Mouse (Mus musculus) G1E (cell line): ENCODE measurements around the gene Galnt6. TPM values are rescaled to one million over a fixed set of nuclear protein-coding genes. Genes with fewer than 3 reads are reported as not detected.

Source experiments
- ATAC-seq: 2 replicates; pipeline ENCODE4 v1.8.0; 2016; ENCODE audit warnings: mild to moderate bottlenecking; ENCODE audit not compliant: insufficient number of reproducible peaks, poor library complexity, low FRiP score, severe bottlenecking; ENCODE audit errors: extremely low read depth
- DNase-seq: peaks from one replicate; pipeline ENCODE4 v3.0.0; 2012; ENCODE audit warnings: low spot score
- H3K27me3 ChIP-seq: 2 replicates; pipeline ENCODE4 v1.6.1; 2012; ENCODE audit warnings: mild to moderate bottlenecking, low read length, inconsistent platforms; ENCODE audit not compliant: insufficient read depth
- H3K36me3 ChIP-seq: replicated peaks from 2 replicates; pipeline ENCODE3; 2012; ENCODE audit warnings: mild to moderate bottlenecking, inconsistent platforms
- H3K4me1 ChIP-seq: 2 replicates; pipeline ENCODE4 v1.6.1; 2012; ENCODE audit warnings: low read depth, low read length, inconsistent platforms, mixed read lengths; ENCODE audit not compliant: insufficient read depth
- H3K4me3 ChIP-seq: 2 replicates; pipeline ENCODE4 v1.5.1; 2012; ENCODE audit warnings: low read depth, mild to moderate bottlenecking, inconsistent platforms, low read length, moderate library complexity, mixed read lengths
- H3K9me3 ChIP-seq: replicated peaks from 2 replicates; pipeline ENCODE4 v1.6.1; 2012; ENCODE audit warnings: inconsistent platforms
- CTCF ChIP-seq: IDR thresholded peaks from 2 replicates; pipeline ENCODE4 v1.5.1; 2012; ENCODE audit warnings: low read depth, low read length, inconsistent platforms, mixed read lengths
- GATA1 ChIP-seq: IDR thresholded peaks from 2 replicates; pipeline ENCODE4 v1.6.1; 2012; ENCODE audit warnings: borderline replicate concordance, low read length, inconsistent platforms, mixed read lengths
- GATA2 ChIP-seq: IDR thresholded peaks from 2 replicates; pipeline ENCODE4 v1.6.1; 2012; ENCODE audit warnings: low read depth, low read length, inconsistent platforms, borderline replicate concordance
- POLR2AphosphoS5 ChIP-seq: IDR thresholded peaks from 2 replicates; pipeline ENCODE4 v1.6.1; 2012; ENCODE audit warnings: low read depth, low read length, inconsistent platforms; ENCODE audit not compliant: insufficient replicate concordance
- TAL1 ChIP-seq: conservative IDR thresholded peaks from 2 replicates; pipeline ENCODE4 v1.6.1; 2012; ENCODE audit warnings: low read depth, low read length, inconsistent platforms, mixed read lengths
- polyA plus RNA-seq: library from polyadenylated mRNA; stranded (reverse); fragments of >175 nt; gene quantifications from 2 replicates; pipeline ENCODE4 v1.2.3, GENCODE M21; 2012
- total RNA-seq, 2 experiments: library from RNA; stranded (forward) in 1 of 2; stranded (reverse) in 1 of 2; fragments of 200-1000 nt in 1 of 2; fragments of >200 nt in 1 of 2; fragmentation: Nextera tagmentation in 1 of 2; gene quantifications; 2 replicates each; pipeline ENCODE4 v1.2.3; 2014 to 2017

The Galnt6 gene
- total and polyA plus RNA-seq, 3 experiments = 0.02 to 0.05 TPM; not detected in 1

DNA sequence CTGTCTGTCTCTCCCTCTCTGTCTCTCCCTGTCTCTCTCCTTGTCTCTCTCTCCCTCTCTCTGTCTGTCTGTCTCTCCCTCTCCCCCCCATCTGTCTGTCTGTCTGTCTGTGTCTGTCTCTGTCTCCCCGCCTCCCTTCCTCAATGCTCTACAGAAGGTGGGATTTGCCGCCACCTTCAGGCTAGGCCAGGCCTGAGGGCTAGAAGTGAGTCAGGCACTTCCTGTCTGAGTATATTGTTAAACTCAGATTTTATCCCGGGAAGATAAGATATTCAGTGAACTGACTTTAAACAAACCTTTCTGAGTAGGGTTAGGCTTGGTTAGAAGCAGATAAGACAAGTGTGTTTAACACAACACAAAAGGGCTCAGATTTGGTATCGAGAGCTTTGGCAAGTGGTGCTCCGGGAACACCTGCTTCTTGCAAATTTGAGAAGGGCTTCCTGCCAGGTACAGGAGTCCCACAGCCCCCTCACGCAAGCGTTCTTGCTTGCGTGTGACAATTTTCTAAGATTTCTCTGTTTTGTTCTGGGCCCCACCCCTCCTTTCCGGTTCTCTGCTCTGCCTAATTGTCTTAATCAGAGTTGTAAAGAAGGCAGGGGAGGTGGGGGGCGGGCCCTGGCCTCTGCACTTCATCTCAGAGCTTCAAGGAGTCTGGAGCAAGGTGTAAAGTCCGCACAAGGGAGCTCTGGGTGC is 25.8 kb upstream of the Galnt6 start:
- Histone ChIP-seq H3K4me3 (no peak overlapping the region), H3K27me3 (no peaks in the 10 kb centered on the region), H3K4me1 (no peaks in the 10 kb centered on the region), H3K36me3 (no peaks in the 10 kb centered on the region), H3K9me3 (peaks cover 17% of the 10 kb centered on the region)
- TF ChIP-seq GATA1 = no peak
- no peak for TF ChIP-seq GATA2
- TF ChIP-seq CTCF = no peak
- TF ChIP-seq POLR2AphosphoS5 = no peak
- no peak for TF ChIP-seq TAL1
- ATAC-seq = no peak
- DNase-seq = no peak

DNA sequence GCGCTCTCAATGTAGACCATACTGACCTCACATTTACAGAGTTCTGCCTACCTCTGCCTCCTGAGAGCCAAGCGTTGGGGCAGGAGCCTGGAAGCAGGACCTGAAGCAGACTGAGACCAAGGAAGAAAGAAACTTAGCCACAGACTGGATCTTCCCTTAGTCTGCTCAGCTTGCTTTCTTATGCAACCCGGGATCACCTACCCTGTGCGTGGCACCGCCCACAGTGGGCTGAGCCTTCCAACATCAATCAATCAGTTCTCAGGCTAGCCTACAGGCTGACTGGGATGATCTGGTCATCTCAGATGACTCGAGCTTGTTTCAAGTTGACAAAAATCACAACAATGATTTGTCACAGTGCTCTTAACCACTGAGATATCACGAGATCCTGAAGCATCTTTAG is 24.9 kb upstream of the Galnt6 start:
- H3K4me1 ChIP-seq = no peaks in the 10 kb centered on the region
- H3K4me3 ChIP-seq = no peak overlapping the region
- H3K36me3 ChIP-seq = no peaks in the 10 kb centered on the region
- TF ChIP-seq GATA2 (no peak), GATA1 (no peak), POLR2AphosphoS5 (no peak), TAL1 (no peak)
- H3K27me3 ChIP-seq = no peaks in the 10 kb centered on the region
- no peak for ATAC-seq
- peaks cover 17% of the 10 kb centered on the region for H3K9me3 ChIP-seq
- no peak for DNase-seq

DNA sequence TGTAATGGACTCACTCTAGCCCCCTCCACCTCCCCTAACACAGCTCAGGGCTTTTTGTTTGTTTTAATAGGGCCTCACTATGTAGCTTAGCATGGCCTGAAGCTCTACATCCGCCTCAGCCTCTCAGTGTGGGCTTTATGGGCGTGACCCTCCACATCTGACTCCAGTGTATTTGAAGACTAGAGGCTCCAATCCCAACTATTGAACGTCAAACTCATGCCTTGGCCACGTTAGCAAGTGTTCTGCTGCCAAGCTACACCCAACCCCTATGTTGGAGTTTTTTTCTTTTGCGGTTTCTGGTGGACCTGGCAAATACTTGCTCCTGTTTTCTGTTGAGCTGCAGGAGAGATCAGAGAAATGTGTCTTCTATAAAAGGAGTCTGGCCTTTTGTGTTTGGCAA is 23.9 kb upstream of the Galnt6 start:
- Histone ChIP-seq H3K4me1 (no peaks in the 10 kb centered on the region), H3K27me3 (no peaks in the 10 kb centered on the region), H3K9me3 (peaks cover 17% of the 10 kb centered on the region), H3K4me3 (no peak overlapping the region), H3K36me3 (no peaks in the 10 kb centered on the region)
- no peak for TF ChIP-seq GATA1
- no peak for TF ChIP-seq GATA2
- TF ChIP-seq POLR2AphosphoS5 = no peak
- no peak for TF ChIP-seq TAL1
- no peak for TF ChIP-seq CTCF
- DNase-seq (no peak), ATAC-seq (no peak; the same call in 1 of the 2 replicates)

DNA sequence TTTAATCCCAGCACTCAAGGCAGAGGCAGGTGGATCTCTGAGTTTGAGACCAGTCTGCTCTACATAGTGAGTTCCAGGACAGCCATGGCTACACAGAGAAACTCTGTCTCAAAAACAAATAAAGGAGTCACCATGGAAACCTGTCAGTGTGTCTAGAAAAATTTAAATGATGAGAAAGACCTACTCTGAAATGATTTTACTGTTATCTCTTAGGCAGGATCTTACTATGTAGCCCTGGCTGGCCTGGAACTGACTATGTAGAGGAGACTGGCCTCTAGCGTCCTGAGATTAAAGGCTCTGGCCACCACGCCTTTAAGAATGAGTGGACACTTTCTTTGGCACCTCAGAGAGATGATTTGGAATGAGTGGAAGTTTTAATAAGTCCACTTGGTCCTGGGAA is 23.3 kb upstream of the Galnt6 start:
- DNase-seq (no peak), ATAC-seq (no peak)
- Histone ChIP-seq H3K4me3 (no peak overlapping the region), H3K4me1 (no peaks in the 10 kb centered on the region), H3K9me3 (peaks cover 13% of the 10 kb centered on the region), H3K27me3 (no peaks in the 10 kb centered on the region), H3K36me3 (no peaks in the 10 kb centered on the region)
- no peak for TF ChIP-seq POLR2AphosphoS5
- TF ChIP-seq CTCF = no peak
- TF ChIP-seq GATA2 = no peak
- no peak for TF ChIP-seq GATA1
- TF ChIP-seq TAL1 = no peak

DNA sequence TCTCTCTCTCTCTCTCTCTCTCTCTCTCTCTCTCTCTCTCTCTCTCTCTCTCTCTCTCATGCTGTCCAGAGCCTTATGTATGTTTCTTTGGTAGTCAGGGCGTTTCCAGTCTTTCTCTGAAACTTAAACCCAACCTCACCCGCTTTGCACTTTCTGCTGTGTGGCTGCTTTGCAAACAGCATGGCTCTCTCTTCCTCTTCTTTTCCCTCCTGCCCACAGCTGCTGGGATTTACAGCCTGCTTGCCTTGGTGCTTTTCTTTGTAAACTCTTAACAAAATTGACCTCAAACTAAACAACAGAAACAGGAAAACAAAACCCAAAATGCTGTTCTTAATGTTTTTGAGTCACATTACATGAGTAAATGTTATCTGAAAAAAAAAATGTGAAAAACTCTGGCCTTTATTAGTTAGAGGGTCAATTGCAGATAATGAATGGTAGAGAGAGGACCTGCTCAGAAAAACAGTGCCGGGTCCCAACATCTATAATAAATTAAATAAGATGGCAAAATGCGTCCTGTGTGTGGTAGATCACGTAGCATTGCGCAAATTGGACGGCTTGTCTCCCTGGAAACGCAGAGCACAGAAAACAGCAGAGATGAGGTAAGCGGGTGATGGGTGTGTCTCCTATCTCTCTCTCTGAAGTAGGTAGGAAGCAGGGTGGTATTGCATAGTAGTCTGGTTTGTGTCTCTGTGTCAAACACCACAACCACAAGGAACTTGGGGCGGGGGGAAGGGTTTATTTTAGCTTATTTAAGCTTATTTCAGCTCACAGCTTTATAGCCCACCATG is 20.8 kb upstream of the Galnt6 start:
- 0 out of 2 replicates have a peak, but pooled peaks cover 2% of the 10 kb centered on the region for H3K9me3 ChIP-seq
- DNase-seq (no peak), ATAC-seq (no peak)
- no peaks in the 10 kb centered on the region for H3K36me3 ChIP-seq
- H3K4me1 ChIP-seq = no peaks in the 10 kb centered on the region
- H3K4me3 ChIP-seq = no peak overlapping the region
- no peak for TF ChIP-seq TAL1
- TF ChIP-seq GATA2 = no peak
- no peak for TF ChIP-seq CTCF
- no peak for TF ChIP-seq GATA1
- no peak for TF ChIP-seq POLR2AphosphoS5
- H3K27me3 ChIP-seq = no peaks in the 10 kb centered on the region

DNA sequence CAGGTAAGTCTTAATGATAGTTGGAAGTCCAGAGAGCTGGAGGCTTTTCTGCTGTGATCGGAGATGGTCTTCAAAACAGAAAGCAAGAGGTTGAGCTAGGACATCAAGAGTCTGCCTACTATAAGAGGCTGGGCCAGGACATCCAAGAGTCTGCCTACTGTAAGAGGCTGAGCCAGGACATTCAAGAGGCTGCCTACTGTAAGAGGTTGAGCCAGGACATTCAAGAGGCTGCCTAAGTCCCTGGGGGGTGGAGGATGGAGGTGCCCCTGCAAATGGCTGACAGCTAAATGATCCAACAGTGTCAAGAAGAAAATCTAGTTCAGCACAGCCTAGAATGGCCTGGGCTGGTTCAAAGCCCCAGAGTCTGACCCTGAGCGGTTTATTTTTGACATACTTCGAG is 19.4 kb upstream of the Galnt6 start:
- H3K9me3 ChIP-seq = 0 out of 2 replicates have a peak, but pooled peaks cover 4% of the 10 kb centered on the region
- no peaks in the 10 kb centered on the region for H3K4me1 ChIP-seq
- H3K36me3 ChIP-seq = no peaks in the 10 kb centered on the region
- ATAC-seq = no peak
- TF ChIP-seq CTCF = no peak
- no peak for TF ChIP-seq TAL1
- TF ChIP-seq GATA1 = no peak
- no peak for TF ChIP-seq POLR2AphosphoS5
- TF ChIP-seq GATA2 = no peak
- DNase-seq = no peak
- no peak overlapping the region for H3K4me3 ChIP-seq
- no peaks in the 10 kb centered on the region for H3K27me3 ChIP-seq
